Mouse (Mus musculus) brain, embryonic 18.5 days (tissue): ENCODE data around the gene Olfr1472.
"Not testable (repeated sequence)": the region's sequence is repeated elsewhere in the genome, so short reads cannot be mapped to it uniquely, and the experiment has no call there.

Experiments
- DNase-seq: peaks from one replicate; pipeline ENCODE4 v3.0.0-alpha.2; 2012; ENCODE audit warnings: low read depth, low spot score

Olfr1472 gene

GRCm38 (mm10) chr19:13455986-13456385 is at the start of gene Olfr1472:
Gene Olfr1472 (minus strand): TSS chr19:13456086.
- DNase-seq, result no peak

- no peak for DNase-seq
Measured at GRCm38 (mm10) chr19:13500246-13500645, 44.4 kb upstream of the Olfr1472 start, which contains the start of gene Olfr1477. Gene Olfr1477 (plus strand): TSS chr19:13500546.

GRCm38 (mm10) chr19:13480096-13480495 is 24.2 kb upstream of the Olfr1472 start, which contains the start of gene Olfr1475:
Gene Olfr1475 (minus strand): TSS chr19:13480196.
- no peak for DNase-seq

- not testable (repeated sequence) for DNase-seq
Measured at GRCm38 (mm10) chr19:13469265-13469664, 13.4 kb upstream of the Olfr1472 start, which contains the start of gene Olfr1474. Gene Olfr1474 (plus strand): TSS chr19:13469565.

GRCm38 (mm10) chr19:13443109-13443508 is 12.8 kb downstream of the Olfr1472 start, which contains the start of gene Olfr1471:
Gene Olfr1471 (plus strand): TSS chr19:13443409.
- DNase-seq, result not testable (repeated sequence)

GRCm38 (mm10) chr19:13407549-13407948 is 48.3 kb downstream of the Olfr1472 start, which contains the start of gene Olfr1469:
Gene Olfr1469 (plus strand): TSS chr19:13407849.
- no peak for DNase-seq
